ENCODE assay signal across 8 mouse cellular contexts in genomic region chr8:91531971-91532370, GRCm38 (mm10).
DNase-seq lines count a peak whose midpoint lies in the region; ATAC-seq lines count a peak whose summit lies in the region.

No protein-coding gene starts in this region.

- no peak overlapping the region for H3K9ac ChIP-seq in neural tube, embryonic 15.5 days (replicated peaks)
- no peak overlapping the region for H3K9ac ChIP-seq in hindbrain, embryonic 16.5 days (ENCODE audit: low read depth, low read length)
- no peak overlapping the region for H3K9ac ChIP-seq in midbrain, embryonic 15.5 days

- no peak for ATAC-seq in neural tube, embryonic 15.5 days (ENCODE audit: low FRiP score)
- ATAC-seq in frontal cortex, adult (ENCODE audit: low TSS enrichment): peak; percentile 53
- ATAC-seq in hindbrain, embryonic 16.5 days: peak; percentile 60
- peak; percentile 64 for ATAC-seq in midbrain, embryonic 15.5 days (replicated peaks)

- peaks cover 28% of the 10 kb centered on the region for H3K4me1 ChIP-seq in neural tube, embryonic 15.5 days
- H3K4me1 ChIP-seq in hindbrain, embryonic 16.5 days (ENCODE audit: control insufficient read depth, insufficient read depth, low read depth, low read length): peaks cover 11% of the 10 kb centered on the region
- peaks cover 34% of the 10 kb centered on the region for H3K4me1 ChIP-seq in midbrain, embryonic 15.5 days

- 17% methylated on average over 8 of the region's 8 CpGs for WGBS in neural tube, embryonic 15.5 days
- WGBS in hindbrain, embryonic 16.5 days: 26% methylated on average over 8 of the region's 8 CpGs
- 25% methylated on average over 8 of the region's 8 CpGs for WGBS in midbrain, embryonic 15.5 days

- no peak overlapping the region for H3K27ac ChIP-seq in neural tube, embryonic 15.5 days (replicated peaks)
- no peak overlapping the region for H3K27ac ChIP-seq in hindbrain, embryonic 16.5 days (ENCODE audit: low read depth, low read length)
- no peak overlapping the region for H3K27ac ChIP-seq in midbrain, embryonic 15.5 days

- H3K36me3 ChIP-seq in neural tube, embryonic 15.5 days: no peaks in the 10 kb centered on the region
- no peaks in the 10 kb centered on the region; the same call in 1 of the 2 replicates for H3K36me3 ChIP-seq in hindbrain, embryonic 16.5 days (ENCODE audit: control insufficient read depth, insufficient read depth, low read length)
- no peaks in the 10 kb centered on the region for H3K36me3 ChIP-seq in midbrain, embryonic 15.5 days (replicated peaks)

- no peaks in the 10 kb centered on the region for H3K9me3 ChIP-seq in neural tube, embryonic 15.5 days (replicated peaks)
- H3K9me3 ChIP-seq in hindbrain, embryonic 16.5 days (ENCODE audit: control insufficient read depth, low read length): no peaks in the 10 kb centered on the region
- H3K9me3 ChIP-seq in midbrain, embryonic 15.5 days: no peaks in the 10 kb centered on the region

- peaks cover 47% of the 10 kb centered on the region for H3K27me3 ChIP-seq in neural tube, embryonic 15.5 days (replicated peaks)
- no peaks in the 10 kb centered on the region; the same call in none of the 2 replicates for H3K27me3 ChIP-seq in hindbrain, embryonic 16.5 days (replicated peaks; ENCODE audit: control insufficient read depth, insufficient read depth, low read length)
- peaks cover 6% of the 10 kb centered on the region for H3K27me3 ChIP-seq in midbrain, embryonic 15.5 days (replicated peaks)

- H3K4me2 ChIP-seq in neural tube, embryonic 15.5 days: no peak overlapping the region
- no peak overlapping the region for H3K4me2 ChIP-seq in hindbrain, embryonic 16.5 days (ENCODE audit: low read length)
- no peak overlapping the region for H3K4me2 ChIP-seq in midbrain, embryonic 15.5 days

- DNase-seq in neural tube, embryonic 10.5 days (ENCODE audit: extremely low spot score, low spot score): peak; percentile 85
- peak; percentile 67 for DNase-seq in cerebellum, adult 11-12 months
- peak; percentile 68 to 70 for DNase-seq in left cerebral cortex, postnatal 25 days (ENCODE audit: low spot score in 2 of 2)
- DNase-seq in testis, postnatal 10 days (ENCODE audit: low spot score): peak; percentile 93

- intact Hi-C loops in left cerebral cortex, postnatal 25 days (cut with DNase I): loop anchor here (2.0 to 5.0 kb wide), 4 partner anchors 105 to 825 kb away; partner anchors contain the start of gene Irx5

- no peak overlapping the region for H3K4me3 ChIP-seq in neural tube, embryonic 15.5 days (replicated peaks)
- H3K4me3 ChIP-seq in hindbrain, embryonic 16.5 days (ENCODE audit: low read length): no peak overlapping the region
- H3K4me3 ChIP-seq in midbrain, embryonic 15.5 days: no peak overlapping the region
